Mouse (Mus musculus): ENCODE data around the gene Hoxd13. TPM values are rescaled to one million over a fixed set of nuclear protein-coding genes. Genes with fewer than 3 reads are reported as not detected.

Gene Hoxd13
- total and polyA plus RNA-seq, 2 experiments from 2014 or later, result not detected

- no peak for DNase-seq
- 3% methylated on average over 77 of the region's 78 CpGs for WGBS
- peak; percentile 24; the same call in 1 of the 2 replicates for ATAC-seq
- H3K4me2 ChIP-seq (ENCODE audit: low read depth), result 0 out of 2 replicates have a peak overlapping the region, but pooled peaks have one; percentile 10
- no peaks in the 10 kb centered on the region for H3K4me1 ChIP-seq (ENCODE audit: insufficient read depth)
- H3K36me3 ChIP-seq (ENCODE audit: insufficient read depth), result no peaks in the 10 kb centered on the region
- TF ChIP-seq CTCF (IDR thresholded peaks at IDR 0.05; ENCODE audit: low read depth), result no peak
- H3K27ac ChIP-seq (ENCODE audit: low read depth, low read length), result no peak overlapping the region
- H3K4me3 ChIP-seq (ENCODE audit: low read depth, low read length), result peak overlapping the region; percentile 16
- peaks cover 92% of the 10 kb centered on the region for H3K27me3 ChIP-seq (ENCODE audit: insufficient read depth, low read length)
- no peak overlapping the region for H3K9ac ChIP-seq
- H3K9me3 ChIP-seq (ENCODE audit: low read length), result no peaks in the 10 kb centered on the region
Measured at GRCm38 (mm10) chr2:74681594-74682531, 13.8 kb downstream of the Hoxd13 start.

GRCm38 (mm10) chr2:74682796-74683195, 14.7 kb downstream of the Hoxd13 start:
- H3K27ac ChIP-seq (ENCODE audit: low read depth, low read length), result no peak overlapping the region
- H3K9me3 ChIP-seq (ENCODE audit: low read length), result no peaks in the 10 kb centered on the region
- H3K4me2 ChIP-seq (ENCODE audit: low read depth), result 0 out of 2 replicates have a peak overlapping the region, but pooled peaks have one; percentile 10
- no peak overlapping the region for H3K9ac ChIP-seq
- peaks cover 92% of the 10 kb centered on the region for H3K27me3 ChIP-seq (ENCODE audit: insufficient read depth, low read length)
- H3K4me3 ChIP-seq (ENCODE audit: low read depth, low read length), result no peak overlapping the region; the same call in 1 of the 2 replicates
- WGBS, result 2% methylated on average over 30 of the region's 51 CpGs
- no peaks in the 10 kb centered on the region for H3K4me1 ChIP-seq (ENCODE audit: insufficient read depth)
- no peak for TF ChIP-seq CTCF (IDR thresholded peaks at IDR 0.05; ENCODE audit: low read depth)
- H3K36me3 ChIP-seq (ENCODE audit: insufficient read depth), result no peaks in the 10 kb centered on the region
- no peak for ATAC-seq
- DNase-seq, result no peak

- WGBS, result 1% methylated on average over 18 of the region's 18 CpGs
- no peak overlapping the region for H3K27ac ChIP-seq (ENCODE audit: low read depth, low read length)
- H3K4me1 ChIP-seq (ENCODE audit: insufficient read depth), result no peaks in the 10 kb centered on the region
- no peak for DNase-seq
- H3K4me3 ChIP-seq (ENCODE audit: low read depth, low read length), result no peak overlapping the region
- H3K9me3 ChIP-seq (ENCODE audit: low read length), result no peaks in the 10 kb centered on the region
- no peaks in the 10 kb centered on the region for H3K36me3 ChIP-seq (ENCODE audit: insufficient read depth)
- H3K27me3 ChIP-seq (ENCODE audit: insufficient read depth, low read length), result peaks cover 92% of the 10 kb centered on the region
- no peak for TF ChIP-seq CTCF (IDR thresholded peaks at IDR 0.05; ENCODE audit: low read depth)
- no peak for ATAC-seq
- H3K9ac ChIP-seq, result no peak overlapping the region
- H3K4me2 ChIP-seq (ENCODE audit: low read depth), result no peak overlapping the region
Measured at GRCm38 (mm10) chr2:74683471-74683951, 15.4 kb downstream of the Hoxd13 start.

GRCm38 (mm10) chr2:74684106-74684505, 16.0 kb downstream of the Hoxd13 start:
- ATAC-seq, result no peak
- Histone ChIP-seq H3K9me3 (ENCODE audit: low read length) (no peaks in the 10 kb centered on the region), H3K4me2 (ENCODE audit: low read depth) (no peak overlapping the region), H3K9ac (no peak overlapping the region), H3K27ac (ENCODE audit: low read depth, low read length) (no peak overlapping the region), H3K36me3 (ENCODE audit: insufficient read depth) (no peaks in the 10 kb centered on the region), H3K4me3 (ENCODE audit: low read depth, low read length) (no peak overlapping the region), H3K27me3 (ENCODE audit: insufficient read depth, low read length) (peaks cover 93% of the 10 kb centered on the region), H3K4me1 (ENCODE audit: insufficient read depth) (no peaks in the 10 kb centered on the region)
- TF ChIP-seq CTCF (IDR thresholded peaks at IDR 0.05; ENCODE audit: low read depth), result no peak
- 2% methylated on average over 12 of the region's 12 CpGs for WGBS
- no peak for DNase-seq

- Histone ChIP-seq H3K4me1 (ENCODE audit: insufficient read depth) (no peaks in the 10 kb centered on the region), H3K4me2 (ENCODE audit: low read depth) (no peak overlapping the region), H3K4me3 (ENCODE audit: low read depth, low read length) (no peak overlapping the region), H3K27me3 (ENCODE audit: insufficient read depth, low read length) (peaks cover 93% of the 10 kb centered on the region), H3K27ac (ENCODE audit: low read depth, low read length) (no peak overlapping the region), H3K36me3 (ENCODE audit: insufficient read depth) (no peaks in the 10 kb centered on the region), H3K9me3 (ENCODE audit: low read length) (no peaks in the 10 kb centered on the region), H3K9ac (no peak overlapping the region)
- TF ChIP-seq CTCF (IDR thresholded peaks at IDR 0.05; ENCODE audit: low read depth), result no peak
- DNase-seq, result no peak
- no peak for ATAC-seq
- 12% methylated on average over 4 of the region's 4 CpGs for WGBS
Measured at GRCm38 (mm10) chr2:74685059-74685603, 17.0 kb downstream of the Hoxd13 start.

GRCm38 (mm10) chr2:74686301-74686987, 18.3 kb downstream of the Hoxd13 start:
- ATAC-seq, result no peak

More at GRCm38 (mm10) chr2:74686301-74686987, 18.3 kb downstream of the Hoxd13 start:
- H3K36me3 ChIP-seq (ENCODE audit: insufficient read depth), result no peaks in the 10 kb centered on the region
- no peak overlapping the region for H3K9ac ChIP-seq
- 5% methylated on average over 17 of the region's 17 CpGs for WGBS
- peaks cover 90% of the 10 kb centered on the region for H3K27me3 ChIP-seq (ENCODE audit: insufficient read depth, low read length)
- H3K9me3 ChIP-seq (ENCODE audit: low read length), result 0 out of 2 replicates have a peak, but pooled peaks cover 2% of the 10 kb centered on the region
- no peaks in the 10 kb centered on the region for H3K4me1 ChIP-seq (ENCODE audit: insufficient read depth)
- no peak overlapping the region for H3K4me3 ChIP-seq (ENCODE audit: low read depth, low read length)
- H3K27ac ChIP-seq (ENCODE audit: low read depth, low read length), result no peak overlapping the region
- peak; percentile 64 for TF ChIP-seq CTCF (IDR thresholded peaks at IDR 0.05; ENCODE audit: low read depth)
- H3K4me2 ChIP-seq (ENCODE audit: low read depth), result no peak overlapping the region
- DNase-seq, result peak; percentile 80
